Mouse (Mus musculus): ENCODE measurements at regions not wholly inside any gene's neighbourhood (a gene's known extent, or its start where the extent isn't known, plus 50 kb on each side); places are given as distances from the start of the nearest gene placed in this dataset.

DNA sequence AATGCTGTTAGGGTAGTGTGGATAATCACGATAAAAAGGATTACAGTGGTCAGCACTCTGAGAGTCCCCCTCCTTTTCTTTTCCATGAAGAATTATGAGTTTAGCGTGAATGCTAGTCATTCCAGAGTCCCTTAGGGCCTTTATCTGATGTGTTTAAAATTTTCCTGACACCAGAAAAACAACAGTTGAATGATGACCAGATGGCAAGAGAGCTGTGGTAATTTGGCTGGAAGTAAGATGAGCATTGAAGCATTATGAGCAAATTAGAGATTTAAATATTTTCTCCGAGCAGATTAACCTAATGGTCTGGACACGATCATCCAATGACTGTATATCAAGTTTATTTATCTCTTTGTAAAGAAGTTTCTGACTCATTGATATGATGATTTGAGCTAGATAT lies 417.1 kb upstream of the Igbp1b start:
- no peak for DNase-seq (ENCODE audit: low spot score in 2 of 2)

DNA sequence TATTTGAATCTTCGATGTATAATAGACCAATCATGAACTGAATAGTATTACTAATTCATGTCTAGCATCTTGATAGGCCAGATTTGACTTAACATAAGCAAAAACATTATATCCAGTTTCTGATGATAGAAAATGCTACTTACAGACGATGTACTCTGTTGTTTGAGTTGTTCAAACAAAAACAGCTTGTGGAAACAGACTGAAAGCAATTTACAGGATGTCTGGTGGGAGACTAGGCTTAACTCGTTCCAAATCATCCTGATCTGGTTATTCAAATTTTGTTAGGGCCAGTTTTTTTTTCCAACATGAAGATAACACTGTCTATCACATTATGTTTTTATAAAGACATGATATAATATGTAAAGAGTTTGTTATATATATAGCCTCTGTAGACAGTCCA lies 369.4 kb upstream of the Igbp1b start:
- no peak for DNase-seq (ENCODE audit: low spot score in 2 of 2)

DNA sequence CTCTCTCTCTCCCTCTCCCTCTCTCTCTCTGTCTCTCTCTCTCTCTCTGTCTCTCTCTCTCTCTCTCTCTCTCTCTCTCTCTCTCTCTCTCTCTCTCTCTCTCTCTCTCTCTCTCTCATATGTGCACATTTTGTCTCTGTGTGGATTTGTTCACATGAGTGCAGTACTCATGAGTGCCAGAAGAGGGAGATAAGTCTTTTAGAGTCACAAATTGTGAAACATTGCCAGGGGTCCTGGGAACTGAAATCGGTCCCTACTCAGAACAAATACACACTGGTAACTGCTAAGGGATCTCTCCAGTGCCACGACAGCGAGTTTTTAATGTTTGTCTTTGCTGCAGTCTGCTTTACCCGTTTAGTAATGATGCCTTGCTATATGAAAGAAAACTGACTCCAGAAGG lies 356.2 kb upstream of the Igbp1b start:
- DNase-seq (ENCODE audit: low spot score in 2 of 2), result no peak

DNA sequence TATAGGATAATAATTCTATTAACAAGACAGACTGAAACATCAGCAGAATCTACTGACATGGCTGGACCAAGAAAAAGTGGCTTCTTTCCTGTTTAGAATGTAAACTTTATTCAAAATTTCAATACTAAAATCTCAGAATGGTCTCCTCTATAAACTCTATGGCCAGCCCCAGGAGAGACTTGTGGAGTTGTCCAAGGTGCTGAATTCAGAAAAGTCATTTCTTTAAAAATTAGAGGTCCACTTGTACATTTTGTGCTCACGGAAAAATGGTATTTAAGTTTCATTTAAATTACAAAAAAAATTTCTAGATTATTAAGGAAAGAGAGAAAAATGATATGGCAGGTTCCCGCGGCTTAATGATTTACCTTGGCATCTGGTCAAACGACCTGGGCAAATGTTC lies 352.2 kb upstream of the Igbp1b start:
- no peak for DNase-seq (ENCODE audit: low spot score in 2 of 2)

Data from layer of hippocampus, adult 8-10 months (tissue).